Mouse (Mus musculus) left cerebral cortex, adult 9 months (tissue): ENCODE measurements at regions not wholly inside any gene's neighbourhood (a gene's known extent, or its start where the extent isn't known, plus 50 kb on each side); places are given as distances from the start of the nearest gene placed in this dataset.

Source experiments
- DNase-seq, 2 experiments: peaks; one replicate each; pipeline ENCODE4 v3.0.0; 2022; ENCODE audit warnings: low spot score in 2 of 2

DNA sequence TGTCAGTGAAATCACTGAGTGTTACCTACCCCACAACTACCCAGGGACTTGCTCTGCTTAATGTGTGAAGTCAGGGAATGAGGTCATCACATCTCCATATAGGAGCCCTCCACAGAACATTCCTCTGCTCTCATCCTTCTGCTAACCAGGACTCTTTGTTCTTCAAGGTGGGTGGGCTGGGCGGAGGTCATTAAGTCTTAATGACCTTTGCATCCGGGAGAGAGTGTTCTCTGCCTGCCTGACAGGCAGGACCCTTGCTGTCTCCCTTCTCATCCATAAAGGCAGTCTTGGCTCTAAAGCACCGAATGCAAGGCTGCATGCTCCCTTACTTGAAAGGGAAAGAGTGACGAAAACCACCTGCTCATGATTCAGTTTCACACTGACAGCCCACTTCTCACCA, 1051.4 kb downstream of the Slc22a22 start:
- DNase-seq = no peak

DNA sequence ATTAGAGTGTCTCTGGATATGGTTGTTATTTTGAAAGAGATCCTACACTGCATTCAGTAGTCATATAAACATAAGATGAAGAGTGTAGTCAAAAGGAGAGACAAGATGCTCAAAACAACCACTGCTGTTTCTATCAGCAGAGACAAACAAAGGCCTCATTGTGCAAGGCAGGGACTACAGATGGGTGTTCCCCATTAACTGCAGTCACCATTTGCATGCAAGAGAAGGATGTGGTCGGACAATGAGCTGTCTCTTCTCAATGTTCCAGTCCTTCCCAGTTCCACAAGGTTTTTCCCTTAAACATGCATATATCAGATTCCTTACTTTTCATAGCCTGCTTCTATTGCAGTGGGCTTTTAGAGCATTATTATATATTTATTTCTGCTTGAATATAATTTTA, 1056.7 kb downstream of the Slc22a22 start:
- DNase-seq = no peak

DNA sequence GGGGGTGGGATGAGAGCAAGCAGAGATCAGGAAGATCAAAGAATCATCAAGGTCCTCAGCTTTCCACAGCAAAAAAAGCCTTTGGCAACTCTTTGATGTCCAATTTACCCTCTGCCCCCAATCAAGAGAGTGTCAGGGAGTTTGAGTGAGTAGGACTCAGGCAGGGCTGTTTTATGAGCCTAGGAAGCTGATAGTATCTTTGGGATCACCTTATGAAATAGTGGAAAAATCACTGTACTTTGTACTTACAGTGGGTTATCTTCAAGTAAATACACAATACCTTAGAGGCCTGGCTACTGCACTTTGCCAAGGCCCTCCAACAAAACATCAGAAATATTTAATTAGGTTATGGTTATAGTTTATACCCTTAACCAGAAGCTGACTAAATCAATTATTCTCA, 1085.4 kb downstream of the Slc22a22 start:
- DNase-seq = no peak

DNA sequence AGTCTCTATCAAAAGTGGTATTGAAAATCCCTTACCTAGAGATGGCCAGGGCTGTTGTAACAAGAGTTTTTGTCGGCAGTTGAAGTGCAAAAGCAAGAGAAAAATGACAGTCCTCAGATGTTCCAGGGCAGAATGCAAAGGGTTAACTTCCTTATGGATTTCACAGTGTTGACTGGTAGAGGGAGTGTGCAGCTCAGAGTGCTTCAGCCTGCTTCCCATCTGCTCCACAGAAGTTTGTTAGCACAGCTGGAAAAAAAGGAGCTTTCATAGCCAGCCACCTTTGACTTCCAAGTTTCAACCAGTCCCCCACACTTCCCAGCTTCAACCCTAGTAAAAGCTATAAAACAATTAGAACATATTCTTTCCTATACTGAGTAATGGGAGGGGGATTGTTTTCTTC, 1098.9 kb downstream of the Slc22a22 start:
- DNase-seq = no peak

GRCm38 (mm10) chr15:56350903-56351302, 1126.5 kb downstream of the Slc22a22 start:
- DNase-seq = no peak

GRCm38 (mm10) chr15:56346111-56346510, 1131.3 kb downstream of the Slc22a22 start:
- DNase-seq = no peak

DNA sequence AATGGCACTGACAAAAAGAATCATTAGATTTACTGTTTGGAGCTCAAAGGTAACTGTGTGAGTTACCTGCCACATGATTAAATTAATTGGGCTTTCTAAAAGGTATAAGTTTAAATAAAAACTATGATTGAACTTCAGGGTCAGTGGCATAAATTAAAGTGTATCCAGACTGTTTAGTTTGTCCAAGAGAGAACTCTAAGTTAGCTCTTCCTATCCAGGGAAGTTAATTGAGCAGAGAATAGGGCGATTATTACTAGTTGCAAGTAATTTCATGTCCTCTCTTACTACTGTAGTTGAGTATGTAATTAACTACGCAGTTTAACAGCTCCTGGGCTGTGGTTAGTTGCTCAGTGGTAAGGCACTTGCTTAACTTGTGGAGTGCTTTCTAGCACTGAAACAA, 1132.5 kb downstream of the Slc22a22 start:
- DNase-seq = no peak

DNA sequence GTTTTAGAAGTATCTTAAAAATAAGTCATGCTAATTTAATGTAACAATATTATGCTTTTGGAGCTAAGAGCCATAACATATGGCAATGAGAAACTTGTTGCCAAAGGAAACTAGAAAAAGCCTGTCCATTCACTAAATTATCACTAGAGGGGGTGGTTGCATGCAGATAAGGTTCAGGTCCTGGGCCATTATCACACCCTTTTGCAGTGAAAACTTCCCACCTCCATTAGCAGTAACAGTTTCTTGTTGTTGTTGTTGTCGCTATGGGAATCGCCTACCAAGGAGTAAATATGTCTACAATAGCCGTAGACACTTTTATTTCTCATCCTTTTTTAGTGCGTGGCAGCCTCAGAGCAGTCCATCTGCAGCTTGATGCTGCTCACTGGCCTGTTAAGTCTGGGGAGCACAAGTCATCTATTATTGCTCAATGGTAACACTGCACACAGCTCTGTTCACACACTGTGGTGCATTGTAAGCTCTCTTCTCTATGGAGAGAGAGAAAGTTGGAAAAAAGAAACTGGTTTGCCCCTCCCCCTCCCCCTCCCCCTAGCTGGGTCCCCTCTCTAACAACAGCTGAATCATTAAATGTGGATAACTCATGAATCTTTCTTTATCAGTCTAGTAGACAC, 1133.0 kb downstream of the Slc22a22 start:
- no peak for DNase-seq

- DNase-seq = no peak
These were observed 1139.5 kb downstream of the Slc22a22 start for GRCm38 (mm10) chr15:56337879-56338278.

GRCm38 (mm10) chr15:56336449-56336848, 1141.0 kb downstream of the Slc22a22 start:
- peak; percentile 9 to 60 for DNase-seq

DNA sequence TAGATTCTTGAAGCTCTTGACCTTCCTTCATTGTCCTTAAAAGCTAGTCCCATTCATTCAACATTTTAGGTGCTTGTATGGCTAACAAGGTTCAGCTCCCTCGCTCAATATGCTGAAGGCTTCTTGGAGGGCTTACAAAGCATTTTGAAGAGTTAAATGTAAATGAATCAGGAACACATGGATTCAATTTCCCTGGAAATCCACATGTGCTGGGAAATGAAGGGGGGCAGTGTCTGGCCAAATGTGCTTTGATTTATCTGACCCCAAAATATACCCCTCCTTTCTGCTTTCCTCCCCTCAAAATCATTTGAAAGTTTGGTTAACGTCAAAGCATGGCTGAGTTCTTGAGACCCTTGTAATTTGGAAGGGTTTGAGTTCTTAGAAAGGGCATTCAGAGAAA, 1142.4 kb downstream of the Slc22a22 start:
- no peak for DNase-seq

DNA sequence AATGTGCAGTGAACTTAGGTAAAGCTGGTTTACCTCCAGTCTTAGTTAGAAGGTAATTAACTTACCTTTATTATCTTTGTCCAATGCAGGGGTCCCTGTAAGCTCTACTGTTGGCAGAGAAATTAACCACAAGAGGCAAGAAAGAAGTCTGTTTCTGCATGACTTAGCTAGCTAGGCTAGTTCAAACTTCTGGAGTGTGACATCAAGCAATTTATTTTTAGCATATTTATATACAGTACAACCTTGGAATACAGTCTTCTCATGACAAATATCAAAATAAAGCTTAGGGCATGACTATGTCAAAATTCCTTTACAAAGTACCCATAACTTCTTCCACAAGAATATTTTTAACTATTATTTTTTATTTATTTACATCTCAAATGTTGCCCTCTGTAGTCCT, 1156.9 kb downstream of the Slc22a22 start:
- no peak for DNase-seq

DNA sequence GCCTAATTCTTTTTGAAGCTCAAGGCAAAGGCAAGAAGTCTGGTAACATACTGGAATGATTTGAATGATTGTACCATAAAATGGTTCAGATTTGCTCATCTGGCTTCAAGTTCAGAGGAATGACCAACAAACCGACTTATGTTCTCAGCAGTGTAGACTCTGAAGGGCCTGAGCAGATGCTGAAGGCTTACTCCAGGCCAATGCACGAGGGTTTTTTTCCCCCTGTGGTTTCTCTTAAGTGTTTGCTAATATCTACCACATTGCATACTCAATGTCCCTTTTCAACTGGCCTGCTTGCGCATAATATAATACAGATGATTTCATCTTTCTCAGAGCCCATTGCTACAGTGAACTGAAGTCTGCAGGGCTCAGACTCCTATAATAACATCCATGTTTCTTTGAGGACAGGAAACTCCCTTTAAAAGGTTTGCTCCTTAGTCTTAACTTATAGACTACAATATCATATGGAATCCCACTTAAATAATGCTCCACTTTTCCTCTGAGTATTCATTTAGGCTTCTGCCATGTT, 1182.5 kb downstream of the Slc22a22 start:
- DNase-seq = no peak

GRCm38 (mm10) chr15:56278622-56279301, 1198.7 kb downstream of the Slc22a22 start:
- DNase-seq = no peak

DNA sequence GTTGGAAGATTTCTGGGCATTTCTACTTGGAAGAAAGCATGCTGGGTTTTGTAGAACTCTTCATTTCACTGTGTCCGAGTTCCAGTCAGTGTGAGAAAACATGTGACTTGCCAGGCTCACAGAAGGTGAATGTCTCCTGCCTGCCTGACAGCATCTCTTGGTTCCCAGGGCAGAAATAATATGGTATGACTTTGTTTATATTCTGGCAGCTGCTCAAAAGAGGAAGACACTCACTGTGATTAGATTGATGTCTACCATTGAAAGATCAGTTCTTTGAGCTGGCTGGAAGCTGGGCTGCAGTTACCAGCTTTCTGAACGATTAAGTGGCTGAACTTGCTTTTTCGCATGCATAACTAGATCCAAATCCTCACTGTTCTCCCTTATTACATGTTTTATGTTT, 1199.4 kb downstream of the Slc22a22 start:
- DNase-seq = no peak

DNA sequence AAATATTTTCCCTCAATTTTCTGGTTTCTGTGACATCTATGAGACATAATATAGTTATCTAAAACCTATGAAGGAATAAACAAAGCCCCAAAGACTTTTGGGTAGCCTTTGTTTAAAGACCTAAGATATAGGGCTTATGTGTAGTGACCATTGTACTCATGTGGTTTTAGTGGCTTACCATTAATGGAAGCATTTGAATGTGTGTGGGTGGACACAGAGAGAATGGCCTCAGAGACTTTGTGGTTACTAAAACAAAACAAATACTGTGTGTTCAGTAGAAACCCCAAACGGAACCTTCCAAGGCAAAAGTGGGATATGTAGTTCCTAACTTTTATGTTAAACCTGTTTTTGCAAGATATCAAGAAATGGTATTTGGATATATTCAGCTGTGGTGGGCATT, 1228.7 kb downstream of the Slc22a22 start:
- DNase-seq = no peak

GRCm38 (mm10) chr15:56244004-56244735, 1233.3 kb downstream of the Slc22a22 start:
- DNase-seq = no peak

GRCm38 (mm10) chr15:56202552-56202951, 1274.9 kb downstream of the Slc22a22 start:
- DNase-seq = no peak

DNA sequence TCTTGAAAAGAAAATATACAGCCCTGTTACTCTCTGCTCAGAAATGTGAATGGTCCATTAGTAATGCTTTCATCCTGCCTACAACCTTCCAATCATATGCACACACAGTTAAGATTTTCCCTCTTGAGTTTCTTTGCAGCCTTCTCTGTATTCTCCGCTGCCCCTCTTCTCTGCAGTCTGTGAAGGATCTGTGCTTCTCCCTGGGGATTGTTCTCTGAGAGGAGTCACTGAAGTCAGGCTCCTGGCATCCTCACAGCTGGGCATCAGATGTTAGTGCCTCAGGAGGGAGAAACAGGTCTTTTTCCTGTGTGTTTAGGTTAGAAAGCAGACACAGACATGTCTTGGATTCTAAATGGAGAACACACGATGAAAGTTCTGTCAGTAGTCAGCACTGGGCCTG, 1278.1 kb downstream of the Slc22a22 start:
- no peak for DNase-seq

DNA sequence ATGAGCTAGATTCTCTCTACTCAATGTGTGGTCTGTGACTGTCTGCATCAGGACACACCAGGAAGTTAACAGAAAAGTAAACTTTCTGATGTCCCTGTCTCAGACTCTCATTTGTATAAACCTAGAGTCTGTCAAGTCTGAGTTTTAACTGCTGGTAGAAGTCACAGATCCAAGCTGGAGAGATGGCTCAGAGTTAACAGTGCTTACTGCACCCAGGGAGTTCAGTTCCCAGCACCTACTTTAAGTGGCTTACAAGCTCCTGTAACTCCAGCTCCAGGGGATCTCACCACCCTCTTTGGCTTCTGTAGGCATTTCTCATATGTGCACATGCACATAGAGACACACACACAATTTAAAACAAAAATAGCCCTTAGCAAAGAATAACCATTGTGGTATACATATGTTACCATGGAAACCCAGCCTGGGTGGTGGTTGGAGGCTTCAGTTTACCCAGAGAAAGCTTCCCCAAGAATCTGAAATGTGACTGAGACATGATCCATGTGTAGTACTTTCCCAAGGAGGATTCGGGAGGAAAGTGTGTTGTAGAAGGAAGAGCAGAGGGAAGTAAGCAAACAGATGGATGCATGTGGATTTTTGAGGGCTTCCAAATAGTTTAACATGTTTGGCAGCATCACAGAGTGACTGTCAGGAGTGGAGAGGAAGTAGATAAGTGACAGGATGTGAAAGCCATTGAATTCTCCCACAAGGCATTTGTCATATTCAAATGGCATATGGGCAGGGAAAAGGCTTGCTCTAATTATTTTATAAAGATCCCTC, 1279.8 kb downstream of the Slc22a22 start:
- no peak for DNase-seq

DNA sequence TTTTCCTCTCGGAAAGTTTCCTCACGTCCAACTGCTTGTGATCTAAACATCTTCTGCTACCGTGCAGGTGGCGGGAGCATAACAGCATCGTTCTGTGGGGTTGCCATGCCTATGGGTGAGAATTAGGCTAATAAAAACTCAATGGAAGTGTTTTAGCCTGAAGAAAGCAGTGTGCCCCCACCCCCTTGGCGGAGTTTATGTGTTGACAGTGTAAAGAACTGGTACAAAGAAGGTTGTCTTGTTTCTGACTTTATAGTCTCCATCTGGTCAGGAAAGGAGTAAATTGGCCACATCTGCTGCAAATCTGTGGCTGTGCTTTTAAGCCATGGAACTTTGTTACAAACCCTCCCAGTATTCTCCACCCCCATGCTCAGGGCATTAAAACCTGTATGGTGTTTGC, 1311.2 kb downstream of the Slc22a22 start:
- no peak for DNase-seq

GRCm38 (mm10) chr15:56158726-56159125, 1318.7 kb downstream of the Slc22a22 start:
- DNase-seq = no peak
